Comparison of ENCODE assay signal across 14 mouse cellular contexts in the genomic region with DNA sequence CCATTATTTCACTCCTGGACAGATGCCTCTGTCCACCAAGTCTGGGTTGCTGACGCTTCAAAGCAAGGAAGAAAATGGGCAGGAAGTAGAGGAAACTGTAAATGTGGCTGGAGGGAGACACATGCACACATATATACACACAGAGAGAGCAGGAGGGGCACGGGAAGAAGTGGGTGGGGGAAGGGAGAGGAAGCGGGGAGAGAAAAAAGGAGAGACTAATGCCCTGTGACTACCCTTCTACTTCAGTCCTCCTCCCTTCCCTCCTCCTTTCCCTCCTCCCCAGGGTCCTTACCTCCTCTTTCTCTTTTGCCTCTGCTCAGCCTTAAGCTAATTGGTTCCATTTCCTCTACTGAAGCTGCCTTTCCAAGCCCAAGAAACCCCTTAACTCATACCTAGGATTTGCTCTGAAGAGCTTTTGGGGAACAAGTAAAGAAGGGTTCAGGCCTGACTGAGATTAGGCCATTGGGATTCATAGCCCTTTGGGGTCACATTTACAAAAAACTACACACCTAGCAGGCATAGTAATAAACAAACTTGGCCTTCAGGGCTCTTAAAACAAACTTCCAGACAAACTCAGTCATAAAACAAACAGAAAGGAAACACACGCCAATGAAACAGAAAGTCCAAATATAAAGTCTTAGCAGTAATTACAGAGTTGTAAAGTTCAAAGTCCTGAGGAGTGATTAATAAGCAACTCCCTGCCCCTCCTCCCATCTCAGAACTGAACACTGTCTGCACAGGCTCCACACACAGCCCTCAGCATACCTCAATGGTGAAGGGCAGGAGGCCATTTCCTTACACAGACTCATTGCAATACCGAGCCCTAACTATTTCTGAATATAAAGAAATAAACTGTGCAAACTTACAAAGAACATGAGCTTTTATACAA. TPM values are rescaled to one million over a fixed set of nuclear protein-coding genes. Genes with fewer than 3 reads are reported as not detected.
DNase-seq lines count a peak whose midpoint lies in the region; ATAC-seq lines count a peak whose summit lies in the region.
"Had no signal": no experiment of that assay in that cellular context is flagged by ENCODE, and none has a peak within 500 bp of the region (broad histone marks: within the 10 kb centered on the region; RNA-seq: fewer than 3 reads in every experiment).

No protein-coding gene starts in this region.

- H3K4me1 ChIP-seq in embryonic facial prominence, embryonic 11.5 days (ENCODE audit: control insufficient read depth, insufficient read depth, low read length) = no peaks in the 10 kb centered on the region; the same call in 1 of the 2 replicates
- peaks cover 34% of the 10 kb centered on the region for H3K4me1 ChIP-seq in limb, embryonic 13.5 days
- H3K4me1 ChIP-seq: forebrain, embryonic 13.5 days had no signal

- no peak overlapping the region for H3K9ac ChIP-seq in embryonic facial prominence, embryonic 11.5 days (replicated peaks; ENCODE audit: low read length)
- H3K9ac ChIP-seq in limb, embryonic 13.5 days = no peak overlapping the region
- H3K9ac ChIP-seq: forebrain, embryonic 13.5 days; midbrain, embryonic 12.5 days had no signal

- peak; percentile 62; the same call in 1 of the 2 replicates for ATAC-seq in embryonic facial prominence, embryonic 11.5 days (replicated peaks; ENCODE audit: insufficient number of reproducible peaks, low FRiP score, low TSS enrichment, low read depth)
- ATAC-seq in limb, embryonic 13.5 days (ENCODE audit: low FRiP score, low read depth) = peak; percentile 72
- ATAC-seq: forebrain, embryonic 13.5 days; hindbrain, embryonic 16.5 days had no signal

- peak; percentile 39 for DNase-seq in heart, adult 11 months
- DNase-seq in heart, postnatal 25 days (ENCODE audit: low spot score) = no peak
- DNase-seq in embryonic facial prominence, embryonic 11.5 days (ENCODE audit: low spot score) = peak; percentile 20
- peak; percentile 75 to 86 for DNase-seq in kidney, adult 8-10 months
- no peak for DNase-seq in right cerebral cortex, postnatal 10 days (ENCODE audit: low spot score in 2 of 2)
- no peak for DNase-seq in left cerebral cortex, postnatal 4 days
- DNase-seq in cerebellum, postnatal 4 days (ENCODE audit: low spot score in 2 of 2) = no peak
- DNase-seq: adrenal gland, postnatal 25 days; cerebellum, adult 18-20 months had no signal

- H3K36me3 ChIP-seq in embryonic facial prominence, embryonic 11.5 days (replicated peaks; ENCODE audit: control insufficient read depth, insufficient read depth, low read depth, low read length) = no peaks in the 10 kb centered on the region
- no peaks in the 10 kb centered on the region for H3K36me3 ChIP-seq in limb, embryonic 13.5 days
- H3K36me3 ChIP-seq: midbrain, embryonic 12.5 days had no signal

- no peaks in the 10 kb centered on the region for H3K9me3 ChIP-seq in embryonic facial prominence, embryonic 11.5 days (replicated peaks; ENCODE audit: control insufficient read depth, low read length)
- no peaks in the 10 kb centered on the region for H3K9me3 ChIP-seq in limb, embryonic 13.5 days
- H3K9me3 ChIP-seq: forebrain, embryonic 13.5 days; midbrain, embryonic 12.5 days had no signal

- 0 out of 2 replicates have a peak overlapping the region, but pooled peaks have one; percentile 7 for H3K27ac ChIP-seq in embryonic facial prominence, embryonic 11.5 days (replicated peaks; ENCODE audit: low read depth, low read length)
- H3K27ac ChIP-seq in limb, embryonic 13.5 days = peak overlapping the region; percentile 58; the same call in 1 of the 2 replicates
- H3K27ac ChIP-seq: forebrain, embryonic 13.5 days; midbrain, embryonic 12.5 days had no signal

- intact Hi-C loops in heart, postnatal 25 days (cut with DNase I) = no loop called here
- intact Hi-C loops in left cerebral cortex, postnatal 4 days (cut with DNase I) = no loop called here

- no peaks in the 10 kb centered on the region for H3K27me3 ChIP-seq in embryonic facial prominence, embryonic 11.5 days (ENCODE audit: control insufficient read depth, insufficient read depth, low read length)
- no peaks in the 10 kb centered on the region for H3K27me3 ChIP-seq in limb, embryonic 13.5 days
- H3K27me3 ChIP-seq: forebrain, embryonic 13.5 days; midbrain, embryonic 12.5 days had no signal

- WGBS in embryonic facial prominence, embryonic 11.5 days = 40% methylated on average over 5 of the region's 5 CpGs
- 10% methylated on average over 4 of the region's 5 CpGs for WGBS in limb, embryonic 13.5 days

- H3K4me3 ChIP-seq in embryonic facial prominence, embryonic 11.5 days (ENCODE audit: low read depth, low read length) = no peak overlapping the region
- no peak overlapping the region for H3K4me3 ChIP-seq in limb, embryonic 13.5 days
- H3K4me3 ChIP-seq: forebrain, embryonic 13.5 days; midbrain, embryonic 12.5 days had no signal

- no peak overlapping the region for H3K4me2 ChIP-seq in embryonic facial prominence, embryonic 11.5 days (ENCODE audit: low read depth, low read length)
- no peak overlapping the region; the same call in 1 of the 2 replicates for H3K4me2 ChIP-seq in limb, embryonic 13.5 days (replicated peaks)
- H3K4me2 ChIP-seq: forebrain, embryonic 13.5 days; midbrain, embryonic 12.5 days had no signal

RNA-seq across cellular contexts. Expression of a gene that starts 36.7 kb away (rescaled TPM):
- total RNA-seq in heart, postnatal 25 days (2021) = 1 to 10 TPM; 8.1 to 9.1 TPM
- polyA plus RNA-seq in embryonic facial prominence, embryonic 11.5 days (2014; fragmentation: Nextera tagmentation; extraction: Ambion mirVana) = 20.7 and 21.4 TPM in 2 replicates
- polyA plus RNA-seq in limb, embryonic 13.5 days (2015; fragmentation: Nextera tagmentation; extraction: Ambion mirVana) = 10.0 TPM in 2 replicates
- total RNA-seq in left cerebral cortex, postnatal 4 days (2021) = 10 to 100 TPM; 20.5 to 20.7 TPM

RNA-seq across cellular contexts. Expression of a gene that starts 36.8 kb away (rescaled TPM):
- total RNA-seq in heart, postnatal 25 days (2021) = 10 to 100 TPM; 51.3 to 52.0 TPM
- polyA plus RNA-seq in embryonic facial prominence, embryonic 11.5 days (2014; fragmentation: Nextera tagmentation; extraction: Ambion mirVana) = 98.5 and 104 TPM in 2 replicates
- polyA plus RNA-seq in limb, embryonic 13.5 days (2015; fragmentation: Nextera tagmentation; extraction: Ambion mirVana) = 103 and 113 TPM in 2 replicates
- 10 to 100 TPM; 55.4 to 60.3 TPM for total RNA-seq in left cerebral cortex, postnatal 4 days (2021)

RNA-seq across cellular contexts. Expression of a gene that starts 52.8 kb away (rescaled TPM):
- not detected for total RNA-seq in heart, postnatal 25 days (2021)
- 0.41 TPM in 1 of 2 replicates, not detected in the other for polyA plus RNA-seq in embryonic facial prominence, embryonic 11.5 days (2014; fragmentation: Nextera tagmentation; extraction: Ambion mirVana)
- 0.52 and 0.57 TPM in 2 replicates for polyA plus RNA-seq in limb, embryonic 13.5 days (2015; fragmentation: Nextera tagmentation; extraction: Ambion mirVana)
- 1 to 10 TPM; 1.0 to 1.1 TPM for total RNA-seq in left cerebral cortex, postnatal 4 days (2021)
- total RNA-seq: neutrophil, adult 5-6 weeks had no signal
- polyA plus RNA-seq: midbrain, embryonic 12.5 days had no signal

Comparison
In these comparisons a context has a peak if more than half of its experiments do, and no peak if none do; other contexts are left out.
1. DNase-seq: peak in heart, adult 11 months (single experiment), embryonic facial prominence, embryonic 11.5 days (single experiment) and kidney, adult 8-10 months (2 of 2); none in heart, postnatal 25 days (single experiment), right cerebral cortex, postnatal 10 days (0 of 2), left cerebral cortex, postnatal 4 days (single experiment) and cerebellum, postnatal 4 days (0 of 2).